Mouse (Mus musculus): Measurements from ENCODE around the gene Nnmt. TPM values are rescaled to one million over a fixed set of nuclear protein-coding genes. Genes with fewer than 3 reads are reported as not detected.
A peak's percentile ranks its signal among the peaks of the same experiment; 100 is the strongest.

The Nnmt gene
- polyA plus RNA-seq, 2 experiments, result 2.9 to 13.4 TPM

DNA sequence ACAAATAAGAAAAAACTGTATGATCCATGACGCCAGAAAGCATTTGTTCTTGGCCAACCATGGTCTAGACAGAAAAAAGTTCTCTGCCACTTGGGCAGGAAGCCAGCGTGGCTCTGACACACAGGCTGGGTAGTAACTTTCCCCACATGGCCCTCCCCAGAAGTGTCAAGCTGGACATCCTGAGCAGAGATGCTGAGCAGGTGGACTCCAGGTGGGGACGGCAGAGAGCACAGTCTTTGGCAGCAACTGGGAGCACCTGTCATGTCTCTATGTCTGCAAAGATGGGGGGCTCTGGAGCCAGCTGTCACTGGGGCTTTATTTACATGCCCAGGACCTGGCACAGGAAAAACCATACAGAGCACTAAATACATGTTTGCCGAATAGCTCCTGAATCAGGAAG is 14.3 kb downstream of the Nnmt start:
- Histone ChIP-seq H3K9ac (ENCODE audit: low read depth, low read length, severe bottlenecking) (no peak overlapping the region), H3K27ac (replicated peaks; ENCODE audit: low read depth, low read length) (no peak overlapping the region), H3K27me3 (ENCODE audit: control insufficient read depth, insufficient read depth, low read length) (no peaks in the 10 kb centered on the region), H3K36me3 (ENCODE audit: control insufficient read depth, insufficient read depth, low read length) (no peaks in the 10 kb centered on the region), H3K9me3 (ENCODE audit: control insufficient read depth, low read length) (no peaks in the 10 kb centered on the region), H3K4me3 (replicated peaks; ENCODE audit: low read length) (no peak overlapping the region), H3K4me1 (ENCODE audit: control insufficient read depth, insufficient read depth, low read length) (no peaks in the 10 kb centered on the region), H3K4me2 (replicated peaks; ENCODE audit: low read depth, low read length, severe bottlenecking) (no peak overlapping the region)
- ATAC-seq (ENCODE audit: low FRiP score, low read depth), result no peak
- no peak for TF ChIP-seq POLR2A (IDR thresholded peaks at IDR 0.05; ENCODE audit: borderline replicate concordance, extremely low read depth, insufficient read depth, insufficient read length)
- 73% methylated on average over 4 of the region's 4 CpGs for WGBS
- DNase-seq (ENCODE audit: low spot score), result no peak

DNA sequence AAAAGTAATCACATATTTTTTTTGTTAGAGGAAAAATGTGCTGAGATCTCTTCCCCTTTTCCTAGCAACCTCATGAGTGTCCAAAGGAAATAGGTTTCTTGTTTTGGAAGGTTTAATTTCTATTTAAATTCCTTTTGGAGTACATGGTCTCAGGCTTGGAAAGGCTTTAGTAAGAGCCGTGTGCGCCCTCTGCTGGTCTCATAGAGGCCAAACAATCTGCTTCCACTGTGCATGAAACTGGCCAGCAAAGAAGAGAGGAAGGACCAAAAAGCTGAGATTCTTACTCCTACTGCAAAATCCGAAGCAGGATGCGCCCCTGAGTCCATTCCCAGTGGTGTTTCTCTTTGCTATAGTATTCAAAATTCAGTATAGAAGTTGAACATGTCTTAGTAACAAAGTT is 18.6 kb downstream of the Nnmt start:
- ATAC-seq (ENCODE audit: low FRiP score, low read depth) (no peak), DNase-seq (ENCODE audit: low spot score) (peak; percentile 95)
- H3K27ac ChIP-seq (replicated peaks; ENCODE audit: low read depth, low read length), result no peak overlapping the region
- H3K9me3 ChIP-seq (ENCODE audit: control insufficient read depth, low read length), result no peaks in the 10 kb centered on the region
- H3K36me3 ChIP-seq (ENCODE audit: control insufficient read depth, insufficient read depth, low read length), result no peaks in the 10 kb centered on the region
- WGBS, result 9% methylated on average over 4 of the region's 4 CpGs
- H3K4me3 ChIP-seq (replicated peaks; ENCODE audit: low read length), result no peak overlapping the region
- no peak overlapping the region for H3K9ac ChIP-seq (ENCODE audit: low read depth, low read length, severe bottlenecking)
- no peaks in the 10 kb centered on the region for H3K27me3 ChIP-seq (ENCODE audit: control insufficient read depth, insufficient read depth, low read length)
- no peaks in the 10 kb centered on the region for H3K4me1 ChIP-seq (ENCODE audit: control insufficient read depth, insufficient read depth, low read length)
- no peak for TF ChIP-seq POLR2A (IDR thresholded peaks at IDR 0.05; ENCODE audit: borderline replicate concordance, extremely low read depth, insufficient read depth, insufficient read length)
- H3K4me2 ChIP-seq (replicated peaks; ENCODE audit: low read depth, low read length, severe bottlenecking), result no peak overlapping the region

- Histone ChIP-seq H3K27ac (replicated peaks; ENCODE audit: low read depth, low read length) (no peak overlapping the region), H3K9me3 (ENCODE audit: control insufficient read depth, low read length) (no peaks in the 10 kb centered on the region), H3K4me3 (replicated peaks; ENCODE audit: low read length) (no peak overlapping the region), H3K36me3 (ENCODE audit: control insufficient read depth, insufficient read depth, low read length) (no peaks in the 10 kb centered on the region), H3K27me3 (ENCODE audit: control insufficient read depth, insufficient read depth, low read length) (no peaks in the 10 kb centered on the region), H3K9ac (ENCODE audit: low read depth, low read length, severe bottlenecking) (no peak overlapping the region), H3K4me1 (ENCODE audit: control insufficient read depth, insufficient read depth, low read length) (no peaks in the 10 kb centered on the region), H3K4me2 (replicated peaks; ENCODE audit: low read depth, low read length, severe bottlenecking) (no peak overlapping the region)
- TF ChIP-seq POLR2A (IDR thresholded peaks at IDR 0.05; ENCODE audit: borderline replicate concordance, extremely low read depth, insufficient read depth, insufficient read length), result no peak
- no peak for DNase-seq (ENCODE audit: low spot score)
- WGBS, result 88% methylated on average over 1 of the region's 1 CpGs
- no peak for ATAC-seq (ENCODE audit: low FRiP score, low read depth)
Measured at GRCm38 (mm10) chr9:48580808-48581207, 24.1 kb downstream of the Nnmt start.

DNA sequence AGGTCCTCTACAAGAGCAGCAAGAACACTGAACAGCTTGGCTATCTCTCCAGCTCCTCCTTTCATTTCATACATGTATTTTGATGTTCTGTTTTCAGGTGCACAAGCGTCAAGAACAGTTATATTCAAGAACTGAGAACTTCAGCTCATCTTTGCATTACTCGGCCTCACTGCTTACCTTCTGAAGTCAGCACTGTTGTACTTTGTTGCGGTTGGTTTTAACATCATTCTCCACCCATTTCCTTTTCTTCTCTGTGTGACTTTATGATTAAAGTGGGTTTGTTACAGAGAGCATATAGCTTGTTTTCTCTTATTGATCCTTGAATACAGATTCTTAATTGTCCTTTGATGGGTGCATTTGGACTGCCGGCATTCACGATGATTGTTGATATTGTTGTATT is 42.6 kb downstream of the Nnmt start:
- no peak overlapping the region for H3K27ac ChIP-seq (replicated peaks; ENCODE audit: low read depth, low read length)
- DNase-seq (ENCODE audit: low spot score) (no peak), ATAC-seq (ENCODE audit: low FRiP score, low read depth) (no peak)
- H3K9me3 ChIP-seq (ENCODE audit: control insufficient read depth, low read length), result no peaks in the 10 kb centered on the region
- H3K27me3 ChIP-seq (ENCODE audit: control insufficient read depth, insufficient read depth, low read length), result no peaks in the 10 kb centered on the region
- H3K9ac ChIP-seq (ENCODE audit: low read depth, low read length, severe bottlenecking), result no peak overlapping the region
- H3K4me2 ChIP-seq (replicated peaks; ENCODE audit: low read depth, low read length, severe bottlenecking), result no peak overlapping the region
- no peaks in the 10 kb centered on the region for H3K36me3 ChIP-seq (ENCODE audit: control insufficient read depth, insufficient read depth, low read length)
- 90% methylated on average over 5 of the region's 5 CpGs for WGBS
- no peaks in the 10 kb centered on the region for H3K4me1 ChIP-seq (ENCODE audit: control insufficient read depth, insufficient read depth, low read length)
- no peak overlapping the region for H3K4me3 ChIP-seq (replicated peaks; ENCODE audit: low read length)
- TF ChIP-seq POLR2A (IDR thresholded peaks at IDR 0.05; ENCODE audit: borderline replicate concordance, extremely low read depth, insufficient read depth, insufficient read length), result no peak

DNA sequence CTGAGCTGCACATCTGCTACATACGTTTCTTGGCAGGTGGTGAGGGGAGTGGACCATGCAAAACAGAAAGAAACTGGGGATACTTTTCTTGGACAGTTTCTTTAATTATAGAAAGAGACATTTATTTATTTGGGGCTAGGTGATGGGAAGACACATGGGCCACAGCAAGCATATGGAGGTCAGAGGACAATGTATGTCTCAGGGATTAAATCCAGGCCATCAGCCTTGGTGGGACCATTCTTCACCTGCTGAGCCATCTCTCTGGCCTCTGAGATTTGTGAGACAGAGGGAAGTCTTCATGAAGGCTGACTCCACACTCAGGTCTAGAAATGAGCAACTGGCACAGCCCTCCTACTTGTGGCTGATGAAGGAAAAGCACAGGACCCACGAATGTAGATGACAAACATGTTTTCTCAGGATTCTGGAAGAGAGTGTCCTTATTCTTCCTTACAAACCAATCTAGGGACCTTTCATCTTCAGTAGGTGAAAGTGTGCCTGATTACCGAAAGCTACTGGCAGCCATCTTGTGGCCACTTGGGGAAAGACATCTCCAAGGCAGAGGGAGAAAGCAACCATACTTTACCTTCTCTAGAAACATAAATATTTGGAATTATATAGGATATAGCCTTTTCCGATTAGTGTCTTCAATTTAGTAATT is 45.3 kb downstream of the Nnmt start:
- Histone ChIP-seq H3K4me3 (replicated peaks; ENCODE audit: low read length) (no peak overlapping the region), H3K4me1 (ENCODE audit: control insufficient read depth, insufficient read depth, low read length) (no peaks in the 10 kb centered on the region), H3K4me2 (replicated peaks; ENCODE audit: low read depth, low read length, severe bottlenecking) (no peak overlapping the region), H3K9ac (ENCODE audit: low read depth, low read length, severe bottlenecking) (no peak overlapping the region), H3K27me3 (ENCODE audit: control insufficient read depth, insufficient read depth, low read length) (no peaks in the 10 kb centered on the region), H3K9me3 (ENCODE audit: control insufficient read depth, low read length) (no peaks in the 10 kb centered on the region), H3K27ac (replicated peaks; ENCODE audit: low read depth, low read length) (no peak overlapping the region), H3K36me3 (ENCODE audit: control insufficient read depth, insufficient read depth, low read length) (no peaks in the 10 kb centered on the region)
- ATAC-seq (ENCODE audit: low FRiP score, low read depth) (no peak), DNase-seq (ENCODE audit: low spot score) (peak; percentile 55)
- 25% methylated on average over 4 of the region's 4 CpGs for WGBS
- no peak for TF ChIP-seq POLR2A (IDR thresholded peaks at IDR 0.05; ENCODE audit: borderline replicate concordance, extremely low read depth, insufficient read depth, insufficient read length)
